Mouse (Mus musculus) testis, adult 2 months (tissue): Measurements from ENCODE around the gene Olfr328.

ENCODE experiments used
- CTCF ChIP-seq: fragments of 200-500 bp; IDR thresholded peaks from 2 replicates; pipeline ENCODE4 v1.5.1; 2012; ENCODE audit warnings: low read depth, mild to moderate bottlenecking, inconsistent platforms, low read length, moderate library complexity; ENCODE audit not compliant: control insufficient read depth, insufficient read depth, insufficient replicate concordance
- POLR2A ChIP-seq: fragments of 200-500 bp; IDR thresholded peaks from 2 replicates; pipeline ENCODE4 v1.6.1; 2012; ENCODE audit warnings: low read depth, mild to moderate bottlenecking, inconsistent platforms, low read length, moderate library complexity; ENCODE audit not compliant: control insufficient read depth

GRCm38 (mm10) chr11:58570405-58570804, 15.0 kb upstream of the Olfr328 start, which contains the start of gene Olfr224:
- no peak for TF ChIP-seq POLR2A
- TF ChIP-seq CTCF, result no peak
